9 mouse cellular contexts compared by ENCODE assay signal in genomic region chr17:73949498-73949897, GRCm38 (mm10). TPM values are rescaled to one million over a fixed set of nuclear protein-coding genes. Genes with fewer than 3 reads are reported as not detected.
DNase-seq lines count a peak whose midpoint lies in the region; ATAC-seq and TF ChIP-seq lines count a peak whose summit lies in the region.
"Had no signal": no experiment of that assay in that cellular context is flagged by ENCODE, and none has a peak within 500 bp of the region (broad histone marks: within the 10 kb centered on the region; RNA-seq: fewer than 3 reads in every experiment).

No protein-coding gene starts in this region.

- no peak for ATAC-seq in heart, postnatal 0 days (ENCODE audit: insufficient read depth, low read depth)
- ATAC-seq in Patski, result no peak

- no peak overlapping the region for H3K9ac ChIP-seq in heart, postnatal 0 days (replicated peaks; ENCODE audit: low read depth, low read length)
- H3K9ac ChIP-seq: midbrain, embryonic 12.5 days had no signal

- no peaks in the 10 kb centered on the region for H3K4me1 ChIP-seq in heart, postnatal 0 days (ENCODE audit: control insufficient read depth, insufficient read depth)
- H3K4me1 ChIP-seq: midbrain, embryonic 12.5 days had no signal

- in situ Hi-C loops in Patski (cut with MboI; ENCODE audit: low pct_unique_long_range_greater_than_20kb), result no loop called here

- TF ChIP-seq EP300 in heart, postnatal 0 days (IDR thresholded peaks at IDR 0.05; ENCODE audit: low read depth), result no peak

- peak overlapping the region; percentile 32; the same call in 1 of the 2 replicates for H3K27ac ChIP-seq in heart, postnatal 0 days (ENCODE audit: low read depth)
- H3K27ac ChIP-seq: midbrain, embryonic 12.5 days had no signal

- TF ChIP-seq CTCF in heart, postnatal 0 days (IDR thresholded peaks at IDR 0.05; ENCODE audit: low read depth), result peak; percentile 50
- peak; percentile 43 for TF ChIP-seq CTCF in Patski (IDR thresholded peaks at IDR 0.05)

- H3K9me3 ChIP-seq in heart, postnatal 0 days (replicated peaks; ENCODE audit: control insufficient read depth, low read length), result no peaks in the 10 kb centered on the region
- H3K9me3 ChIP-seq: midbrain, embryonic 12.5 days had no signal

- CTCF ChIA-PET in Patski (lab: Charles Lee), result no interaction called here

- DNase-seq in heart, postnatal 0 days (ENCODE audit: low spot score), result peak; percentile 43
- no peak for DNase-seq in heart, adult 11 months
- DNase-seq in 3T3-L1 (ENCODE audit: low read depth, low spot score) (peak; percentile 92), Patski (ENCODE audit: low read depth, low spot score) (no peak)
- DNase-seq in kidney, postnatal 36 days, result peak; percentile 13 to 21
- no peak for DNase-seq in frontal cortex, adult 2 months (ENCODE audit: extremely low spot score in 1 of 2, low spot score in 1 of 2)
- DNase-seq in testis, postnatal 10 days (ENCODE audit: low spot score), result no peak
- DNase-seq in layer of hippocampus, adult 8-10 months (ENCODE audit: low spot score in 2 of 2), result no peak

- no peaks in the 10 kb centered on the region for H3K36me3 ChIP-seq in heart, postnatal 0 days (replicated peaks; ENCODE audit: control insufficient read depth, insufficient read depth, low read length)
- H3K36me3 ChIP-seq: midbrain, embryonic 12.5 days had no signal

- no peaks in the 10 kb centered on the region for H3K27me3 ChIP-seq in heart, postnatal 0 days (ENCODE audit: control insufficient read depth, insufficient read depth, low read length)
- peaks cover under 1% of the 10 kb centered on the region for H3K27me3 ChIP-seq in Patski
- H3K27me3 ChIP-seq: midbrain, embryonic 12.5 days had no signal

- POLR2A ChIA-PET in Patski (lab: Charles Lee), result no interaction called here

- whole genome bisulfite sequencing in heart, postnatal 0 days, result 56% methylated on average over 4 of the region's 4 CpGs

- peak overlapping the region; percentile 45 for H3K4me2 ChIP-seq in heart, postnatal 0 days (ENCODE audit: low read depth, low read length)
- H3K4me2 ChIP-seq: midbrain, embryonic 12.5 days had no signal

- peak overlapping the region; percentile 10 for H3K4me3 ChIP-seq in heart, postnatal 0 days (ENCODE audit: low read depth, low read length)
- H3K4me3 ChIP-seq: midbrain, embryonic 12.5 days had no signal

RNA-seq across cellular contexts. Expression of gene Xdh, which starts 0.5 kb away (rescaled TPM):
- 7.8 and 20.4 TPM in 2 replicates for total RNA-seq in heart, postnatal 0 days (2014; rRNA removed; ENCODE audit: low replicate concordance)
- 2.3 and 2.8 TPM in 2 replicates for polyA plus RNA-seq in heart, postnatal 0 days (2015; fragmentation: Nextera tagmentation; extraction: Ambion mirVana)
- 5.0 TPM for polyA plus RNA-seq in Patski (2021)
- polyA plus RNA-seq in frontal cortex, adult 2 months (2012; rRNA removed), result 4.5 and 5.3 TPM in 2 replicates
- 10 to 100 TPM; 15.7 to 23.8 (median 18.1) TPM for total RNA-seq in layer of hippocampus, adult 8-10 months (2022)

Comparison
In these comparisons a context has a peak if more than half of its experiments do, and no peak if none do; other contexts are left out.
1. DNase-seq: peak in heart, postnatal 0 days (single experiment), 3T3-L1 (single experiment) and kidney, postnatal 36 days (2 of 2); none in heart, adult 11 months (single experiment), Patski (single experiment), frontal cortex, adult 2 months (0 of 2), testis, postnatal 10 days (single experiment) and layer of hippocampus, adult 8-10 months (0 of 2).